Mouse (Mus musculus): Measurements from ENCODE around the gene Col11a1. TPM values are rescaled to one million over a fixed set of nuclear protein-coding genes. Genes with fewer than 3 reads are reported as not detected.

The Col11a1 gene
- not detected in 2 replicates for polyA plus RNA-seq (2012)

DNA sequence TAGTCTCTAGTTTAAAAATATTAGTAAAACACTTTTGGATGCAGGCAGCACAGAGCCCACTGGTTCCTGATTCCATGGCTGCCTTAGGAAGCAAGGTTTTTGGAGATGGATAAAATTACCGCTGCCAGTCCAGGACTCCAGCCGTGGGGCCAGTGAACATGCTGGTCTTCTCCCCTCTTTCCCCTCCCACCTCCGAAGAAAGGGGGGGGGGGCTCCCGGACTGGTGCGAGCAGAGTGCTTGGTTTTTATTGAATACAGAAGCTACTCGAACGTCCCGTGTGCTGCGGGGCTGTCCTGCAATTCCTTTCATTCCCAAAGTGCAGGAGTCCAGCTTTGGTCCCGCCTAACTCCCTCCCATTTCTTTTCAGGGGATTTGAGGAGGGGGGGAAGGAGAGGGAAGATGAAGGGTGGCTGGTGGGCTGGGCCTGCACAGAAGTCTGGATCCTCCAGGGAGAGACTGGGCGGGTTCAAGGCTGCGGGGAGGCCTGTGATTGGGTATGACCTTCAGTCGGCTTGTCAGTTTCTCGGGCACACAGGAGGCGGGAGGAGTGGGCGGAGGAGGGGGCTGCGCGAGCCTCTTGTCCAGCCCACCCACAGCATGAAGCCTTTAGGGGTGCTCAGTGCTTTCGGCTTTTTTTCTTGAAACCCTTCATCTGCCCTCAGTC lies at the start of gene Col11a1:
TSS of gene Col11a1 (plus strand) at position 570 of the 665 bp plus-strand sequence.
- no peak for TF ChIP-seq GATA1 (IDR thresholded peaks at IDR 0.05; ENCODE audit: low read length)

DNA sequence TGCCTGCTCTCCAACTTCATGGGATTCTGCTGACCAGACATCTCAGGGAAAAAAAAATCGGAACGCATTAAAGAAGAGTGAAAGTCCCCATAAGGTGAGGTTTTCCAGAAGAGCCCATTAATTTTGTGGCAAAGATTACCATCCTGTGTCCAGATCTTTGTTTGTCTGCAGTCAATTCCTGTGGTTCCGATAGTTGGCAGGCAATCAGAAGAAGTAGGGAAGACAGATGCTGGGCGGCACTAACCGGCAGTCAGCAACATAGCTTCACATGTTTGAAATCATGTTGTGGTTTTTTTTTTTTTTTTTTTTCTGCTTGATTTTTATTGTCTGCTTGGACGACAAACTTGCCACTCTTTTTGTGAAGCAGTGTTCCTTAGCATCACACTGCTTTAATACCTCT lies 39.4 kb upstream of the Col11a1 start:
- no peak for TF ChIP-seq GATA1 (IDR thresholded peaks at IDR 0.05; ENCODE audit: low read length)

DNA sequence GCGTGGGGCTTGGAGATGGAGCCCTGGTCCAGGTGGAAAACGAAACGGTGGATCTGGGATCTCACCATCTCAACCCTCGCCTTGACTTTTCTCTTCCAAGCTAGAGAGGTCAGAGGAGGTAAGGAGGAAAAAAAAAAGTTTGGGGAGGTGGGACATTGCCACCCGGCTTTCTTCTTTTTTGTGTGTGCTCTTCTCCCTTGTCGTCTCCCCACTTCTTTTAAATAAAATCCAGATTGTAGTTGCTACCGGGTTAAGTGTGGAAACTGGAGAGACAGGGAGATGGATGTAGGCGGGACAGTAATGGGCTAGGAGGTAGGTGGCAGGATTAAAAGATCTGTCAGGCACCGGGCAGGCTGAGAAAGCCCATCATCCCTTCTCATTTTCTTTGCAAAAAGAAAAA lies 546 bp downstream of the Col11a1 start:
- TF ChIP-seq GATA1 (IDR thresholded peaks at IDR 0.05; ENCODE audit: low read length), result no peak

DNA sequence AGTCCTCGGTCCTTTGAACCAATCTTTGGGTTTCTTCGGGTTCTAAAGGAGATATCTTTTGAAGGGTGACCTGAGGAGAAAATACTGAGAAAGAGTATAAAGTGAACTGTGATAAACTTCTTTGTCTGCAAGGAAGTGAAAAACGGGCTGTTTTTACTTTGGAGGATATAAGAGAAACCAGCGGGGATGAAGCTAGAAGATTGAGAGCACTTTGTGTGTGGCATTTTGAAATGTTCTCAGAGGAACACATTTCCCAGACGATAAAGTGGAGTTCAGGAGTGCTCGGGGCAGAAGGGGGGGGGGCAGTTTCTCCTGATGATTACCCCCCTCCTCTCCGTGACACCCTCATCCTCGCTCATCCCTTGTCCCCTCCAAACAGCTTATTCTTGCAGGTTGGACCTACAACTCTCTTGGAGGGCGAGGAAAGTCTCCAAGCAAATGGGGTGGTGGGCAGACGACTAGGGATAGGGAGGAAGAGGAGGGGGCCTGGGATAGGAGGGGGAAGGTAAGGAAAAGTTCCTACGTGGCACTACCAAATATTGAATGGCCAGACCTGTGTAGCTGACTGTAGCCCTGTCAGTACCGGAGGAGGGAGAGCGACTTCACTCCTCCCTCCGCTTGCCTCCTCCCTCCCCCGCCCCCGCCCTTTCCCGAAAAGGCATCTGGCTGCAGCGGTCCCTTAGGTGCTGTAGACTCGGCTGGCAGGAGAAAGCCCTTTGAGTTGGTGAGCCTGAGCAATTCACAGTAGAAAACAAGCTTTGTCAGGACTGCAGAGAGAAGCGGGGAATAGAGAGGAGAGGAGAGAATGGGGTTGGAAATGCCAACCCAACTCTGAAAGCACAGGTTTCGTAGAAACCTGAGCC lies 1.2 kb downstream of the Col11a1 start:
- no peak for TF ChIP-seq GATA1 (IDR thresholded peaks at IDR 0.05; ENCODE audit: low read length)

DNA sequence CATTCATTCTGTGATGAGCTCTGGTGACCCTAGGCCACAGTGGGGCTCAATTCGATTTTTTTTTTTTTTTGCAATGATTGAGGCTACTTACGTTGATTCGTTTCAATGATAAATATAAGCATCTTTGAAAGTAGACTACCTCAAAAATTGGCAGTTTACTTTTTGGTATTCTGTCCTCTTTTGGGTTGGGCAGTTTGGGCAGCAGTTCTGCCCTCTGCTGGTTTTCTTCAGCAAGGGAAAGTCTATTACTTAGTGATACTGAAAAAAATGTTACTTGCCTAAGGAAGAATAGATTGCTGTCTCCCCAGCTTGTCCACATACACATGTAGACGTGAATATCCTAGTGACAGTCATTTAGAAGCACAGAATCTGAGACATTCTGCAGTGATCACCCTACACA lies 2.0 kb downstream of the Col11a1 start:
- no peak for TF ChIP-seq GATA1 (IDR thresholded peaks at IDR 0.05; ENCODE audit: low read length)

DNA sequence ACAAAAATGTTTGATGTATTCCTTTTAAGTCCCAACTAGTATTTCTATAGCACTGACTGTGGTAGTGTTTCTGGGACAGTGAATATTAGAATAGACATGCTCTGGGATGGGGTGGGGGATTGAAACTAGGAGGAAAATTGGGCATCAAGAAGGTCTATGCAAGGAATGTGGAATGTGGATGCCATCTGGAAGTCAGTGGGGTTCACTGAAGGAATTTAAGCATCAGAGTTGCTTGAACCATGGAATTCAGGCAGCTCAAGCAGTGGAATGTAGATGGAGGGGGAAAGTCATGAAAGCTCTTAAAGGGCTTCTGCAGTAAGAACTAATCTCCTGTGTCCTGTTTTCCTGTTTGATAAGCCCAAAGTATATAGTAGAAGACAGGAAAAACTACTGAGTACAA lies 22.1 kb downstream of the Col11a1 start:
- no peak for TF ChIP-seq GATA1 (IDR thresholded peaks at IDR 0.05; ENCODE audit: low read length)

DNA sequence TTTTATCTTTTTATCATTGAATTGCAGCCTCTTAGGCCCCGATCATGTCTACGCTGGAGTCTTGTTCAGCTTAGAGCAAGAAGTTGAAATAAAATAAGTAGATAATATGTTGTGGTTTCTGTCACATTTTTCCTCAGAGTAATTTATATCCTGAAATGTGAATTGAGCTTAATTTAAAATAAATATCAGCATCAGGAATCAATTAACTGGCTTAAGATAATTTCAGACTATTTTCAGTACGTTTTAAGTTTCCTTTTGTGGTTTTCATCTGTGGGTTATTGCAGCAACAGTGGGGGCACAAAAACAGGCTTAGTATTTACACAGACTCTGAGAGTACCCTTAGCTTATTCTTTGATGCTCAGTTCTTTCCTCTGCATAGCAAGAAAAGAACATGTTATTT lies 23.2 kb downstream of the Col11a1 start:
- no peak for TF ChIP-seq GATA1 (IDR thresholded peaks at IDR 0.05; ENCODE audit: low read length)

DNA sequence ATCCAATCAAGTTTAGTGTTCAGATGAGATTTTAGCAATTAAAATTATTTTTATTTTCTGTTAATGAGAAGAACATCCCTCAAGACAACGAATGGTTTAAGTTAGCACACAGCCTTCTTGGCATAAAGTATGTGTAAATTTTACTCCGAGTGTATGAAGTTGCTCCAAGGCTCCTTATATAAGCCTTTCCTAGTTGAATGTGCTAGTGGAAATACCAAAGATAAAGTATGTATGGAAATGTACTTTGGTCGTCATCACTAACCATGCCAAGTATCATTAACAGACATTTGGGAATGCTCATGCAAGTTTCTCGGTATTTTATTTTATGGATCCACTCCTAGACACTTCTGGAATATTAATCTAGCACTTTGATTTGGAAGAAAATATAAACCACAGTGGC lies 34.8 kb downstream of the Col11a1 start:
- no peak for TF ChIP-seq GATA1 (IDR thresholded peaks at IDR 0.05; ENCODE audit: low read length)

DNA sequence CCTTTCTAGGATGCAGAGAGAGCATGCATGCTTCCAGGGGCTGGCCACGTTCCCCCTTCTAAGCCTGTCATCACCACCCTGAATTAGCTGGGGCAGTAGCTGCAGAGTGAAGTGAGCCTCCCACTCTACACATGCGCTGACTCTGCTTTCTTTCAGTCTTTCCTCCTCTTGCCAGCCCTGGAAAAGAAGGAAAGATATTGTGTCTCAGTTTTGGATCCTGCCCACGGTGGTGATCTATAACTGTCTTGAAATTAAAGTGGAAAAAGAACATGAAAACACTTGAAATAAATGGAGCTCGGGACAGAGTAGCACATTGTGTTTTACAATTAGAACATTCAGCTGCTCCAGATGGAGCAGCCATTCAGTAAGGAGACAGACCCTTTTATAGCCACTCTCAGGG lies 35.2 kb downstream of the Col11a1 start:
- no peak for TF ChIP-seq GATA1 (IDR thresholded peaks at IDR 0.05; ENCODE audit: low read length)

DNA sequence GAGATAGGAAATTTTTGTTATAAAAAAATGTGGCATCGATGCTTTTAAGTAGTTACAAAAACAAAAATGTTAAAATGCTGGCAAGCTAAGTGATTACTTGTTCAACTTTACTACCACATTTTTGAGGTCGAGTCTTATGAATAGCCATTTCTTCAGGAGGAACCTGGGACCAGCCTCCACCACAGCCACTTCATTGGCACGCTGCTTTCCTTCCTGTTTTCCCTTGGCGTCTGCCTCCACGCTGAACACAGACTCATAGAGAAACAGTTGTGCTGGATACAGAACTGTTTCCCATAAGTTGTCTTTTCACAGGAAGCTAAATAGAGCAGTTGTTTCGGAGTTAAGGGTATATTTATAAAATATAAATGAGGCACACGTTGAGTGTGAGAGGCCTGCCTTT lies 69.0 kb downstream of the Col11a1 start:
- no peak for TF ChIP-seq GATA1 (IDR thresholded peaks at IDR 0.05; ENCODE audit: low read length)

DNA sequence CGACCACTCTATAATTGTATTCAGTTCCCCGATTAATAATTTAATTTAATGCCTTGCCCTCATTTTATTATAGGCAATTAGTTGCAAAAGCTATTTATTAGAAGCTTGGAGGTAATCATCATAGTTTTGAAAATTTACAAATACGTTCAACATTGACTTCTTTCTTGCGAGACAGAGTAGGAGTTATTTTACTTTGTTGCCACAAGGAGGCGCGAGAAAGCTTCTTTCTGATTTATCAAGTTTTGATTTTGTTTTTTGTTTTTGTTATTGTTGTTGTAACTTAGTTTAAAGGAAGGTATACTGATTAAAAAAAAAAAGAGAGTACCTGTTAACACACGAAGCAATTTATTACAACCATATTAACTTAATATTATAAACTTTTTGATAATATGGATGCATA lies 76.8 kb downstream of the Col11a1 start:
- TF ChIP-seq GATA1 (IDR thresholded peaks at IDR 0.05; ENCODE audit: low read length), result no peak

DNA sequence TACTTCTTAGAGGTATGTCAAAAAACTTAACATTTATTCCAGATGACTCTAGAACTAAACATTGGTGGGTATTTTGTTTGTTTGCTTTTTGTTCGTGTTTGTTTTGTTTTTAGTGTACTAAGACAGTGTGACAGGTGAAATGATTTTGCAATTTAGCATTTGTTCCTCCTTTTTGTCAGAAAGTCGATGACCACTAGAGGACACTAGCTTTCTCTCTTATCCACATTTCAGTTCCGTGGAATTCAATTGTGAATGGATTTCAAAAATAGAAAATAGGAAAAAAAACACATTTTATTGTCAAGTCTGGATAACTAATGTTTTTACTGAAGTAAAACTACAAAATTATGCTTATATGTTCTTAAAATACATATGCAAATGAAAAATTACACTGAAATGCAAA lies 116.8 kb downstream of the Col11a1 start:
- TF ChIP-seq GATA1 (IDR thresholded peaks at IDR 0.05; ENCODE audit: low read length), result no peak

DNA sequence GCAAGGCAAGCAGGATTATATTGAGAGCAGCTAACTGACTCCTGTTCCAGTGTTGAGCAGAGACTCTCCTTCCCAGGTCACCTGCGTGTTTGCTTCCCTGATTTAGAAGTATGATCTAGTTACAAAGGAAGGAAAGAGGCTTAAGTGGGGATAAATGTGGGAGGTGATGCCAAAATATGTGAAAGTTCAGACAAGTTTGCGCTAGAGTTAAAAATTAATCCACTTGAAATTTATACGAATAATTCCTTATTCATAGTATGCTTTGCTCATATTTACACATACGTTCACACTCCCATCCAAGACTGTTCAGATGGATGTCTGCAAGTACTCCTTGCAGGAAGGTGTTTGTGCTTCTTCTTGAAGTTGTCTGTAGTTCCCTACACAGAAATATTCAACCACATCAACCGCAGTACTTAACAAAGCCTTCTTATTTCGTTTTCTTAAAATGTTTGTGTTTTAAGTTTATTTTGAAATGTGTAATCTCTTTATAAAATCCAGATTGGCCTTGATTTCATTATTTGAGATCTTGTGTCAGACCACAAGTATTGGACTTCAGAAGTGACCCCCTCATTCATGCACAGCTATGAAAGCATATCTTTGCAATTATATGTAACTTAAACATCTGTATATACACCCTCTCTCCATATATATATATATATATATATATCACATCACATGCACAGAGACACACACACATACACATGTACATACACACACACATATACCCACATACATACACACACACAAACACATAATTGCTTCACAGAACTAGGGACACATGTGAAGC lies 167.8 kb downstream of the Col11a1 start:
- TF ChIP-seq GATA1 (IDR thresholded peaks at IDR 0.05; ENCODE audit: low read length), result no peak

DNA sequence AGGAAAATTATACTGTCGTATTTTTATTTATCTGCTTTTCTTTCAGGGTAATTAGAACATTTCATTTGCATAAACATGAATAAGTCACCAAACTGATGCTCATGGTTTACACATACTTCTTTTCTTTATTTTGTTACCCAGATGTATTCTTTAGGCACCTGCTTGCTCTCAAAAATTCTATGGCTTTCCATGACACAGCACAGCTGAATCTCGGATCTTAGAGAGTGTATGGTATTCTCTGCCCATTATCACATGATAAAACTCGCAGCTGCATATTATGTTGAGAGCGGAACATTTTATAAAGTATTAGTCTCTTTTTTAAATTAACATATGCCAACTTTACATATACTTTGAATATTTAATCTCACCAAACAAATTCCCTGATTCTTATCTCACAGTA lies 181.9 kb downstream of the Col11a1 start:
- TF ChIP-seq GATA1 (IDR thresholded peaks at IDR 0.05; ENCODE audit: low read length), result no peak

DNA sequence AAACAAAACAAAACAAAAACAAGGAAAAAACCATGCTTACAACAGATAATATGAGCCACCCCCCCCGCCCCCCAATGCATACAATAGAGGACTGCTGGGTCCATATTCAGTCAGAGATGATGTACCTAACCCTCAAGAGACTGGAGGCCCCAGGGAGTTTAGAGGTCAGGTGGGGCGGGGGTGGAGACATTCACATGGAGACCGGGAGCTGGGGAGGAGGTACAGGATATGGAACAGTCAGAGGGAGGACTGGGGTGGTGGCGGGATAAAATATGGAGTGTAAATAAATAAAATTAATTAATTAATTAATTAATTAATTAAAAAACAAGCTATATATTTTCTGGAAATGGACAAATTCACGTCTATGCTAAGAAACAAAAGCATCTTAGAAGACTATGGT lies 185.8 kb downstream of the Col11a1 start:
- no peak for TF ChIP-seq GATA1 (IDR thresholded peaks at IDR 0.05; ENCODE audit: low read length)

DNA sequence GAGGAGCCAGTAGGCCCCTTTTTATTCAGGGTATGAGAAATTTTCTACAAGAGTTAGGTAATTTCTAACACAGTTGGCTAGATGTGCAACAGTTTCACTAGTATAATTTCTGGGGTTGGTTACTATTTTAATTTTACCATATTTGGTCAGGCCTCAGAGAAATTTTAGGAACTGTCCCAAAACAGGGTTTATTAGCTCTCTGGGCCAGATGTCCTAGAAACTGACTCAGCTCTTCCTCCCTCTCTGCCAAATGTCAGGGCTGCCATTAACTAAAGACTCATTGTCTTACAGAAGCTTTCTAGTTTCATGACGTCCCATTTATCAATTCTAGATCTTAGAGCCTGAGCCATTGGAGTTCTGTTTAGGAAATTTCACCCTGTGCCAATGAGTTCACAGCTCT lies 199.2 kb downstream of the Col11a1 start:
- no peak for TF ChIP-seq GATA1 (IDR thresholded peaks at IDR 0.05; ENCODE audit: low read length)

Measured in G1E-ER4 (cell line).